Mouse (Mus musculus): ENCODE measurements around the gene Efna5. TPM values are rescaled to one million over a fixed set of nuclear protein-coding genes. Genes with fewer than 3 reads are reported as not detected.

The Efna5 gene
- polyA plus RNA-seq, 1 experiment from 2014 or later: 56.7 TPM

DNA sequence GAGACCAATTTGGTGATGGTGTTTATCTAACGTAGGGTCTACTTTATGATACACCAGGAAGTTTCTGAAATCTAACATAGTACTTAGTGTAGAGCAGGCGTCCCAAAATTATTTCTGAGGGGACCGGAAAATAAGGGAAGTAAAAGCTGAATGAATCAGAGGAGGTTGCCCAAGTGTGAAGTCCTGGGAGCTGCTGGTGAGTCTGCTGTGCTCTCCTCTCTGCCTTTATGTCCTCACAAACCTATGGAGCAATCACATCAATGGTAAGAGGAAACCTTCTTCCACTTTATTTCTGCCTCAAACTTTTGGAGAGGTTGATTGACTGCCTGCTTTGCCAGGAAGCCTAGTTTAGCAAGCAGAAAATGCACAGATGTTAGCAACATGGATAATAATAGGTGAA lies 257.9 kb downstream of the Efna5 start:
- H3K4me3 ChIP-seq (ENCODE audit: low read depth, low read length): no peak overlapping the region

DNA sequence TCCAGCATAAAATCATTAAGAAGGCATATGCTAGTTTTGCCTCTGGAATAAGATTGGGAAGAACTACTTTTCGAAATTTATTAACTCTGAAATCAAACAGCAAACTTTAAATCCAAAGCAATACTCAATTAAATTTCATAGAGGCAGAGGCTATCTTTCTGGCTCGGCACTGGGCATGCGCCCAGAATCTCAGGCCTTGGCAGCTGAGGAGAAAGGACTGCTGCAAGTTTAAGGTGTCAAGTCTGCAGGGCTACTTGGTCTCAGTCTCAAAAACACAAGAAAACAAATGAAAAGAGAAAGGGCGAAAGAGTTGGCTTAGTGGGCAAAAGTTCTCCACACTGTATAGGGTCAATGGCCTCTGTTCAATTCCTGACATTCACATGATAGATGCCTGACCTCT lies 258.6 kb downstream of the Efna5 start:
- Histone ChIP-seq H3K4me1 (replicated peaks; ENCODE audit: control insufficient read depth, insufficient read depth, low read length) (no peaks in the 10 kb centered on the region), H3K4me3 (ENCODE audit: low read depth, low read length) (no peak overlapping the region), H3K36me3 (ENCODE audit: control insufficient read depth, insufficient read depth, low read length) (no peaks in the 10 kb centered on the region), H3K9me3 (ENCODE audit: control insufficient read depth, low read length) (no peaks in the 10 kb centered on the region), H3K27ac (ENCODE audit: low read depth, low read length) (no peak overlapping the region), H3K9ac (ENCODE audit: low read depth, low read length) (no peak overlapping the region), H3K4me2 (replicated peaks; ENCODE audit: low read depth, low read length) (no peak overlapping the region), H3K27me3 (ENCODE audit: control insufficient read depth, insufficient read depth, low read length) (no peaks in the 10 kb centered on the region)
- DNase-seq (ENCODE audit: low spot score) (no peak), ATAC-seq (ENCODE audit: low FRiP score) (no peak)
- 85% methylated on average over 4 of the region's 4 CpGs for WGBS

More for the DNA sequence above, 257.9 kb downstream of the Efna5 start:
- no peak for DNase-seq (ENCODE audit: low spot score)
- H3K36me3 ChIP-seq (ENCODE audit: control insufficient read depth, insufficient read depth, low read length): no peaks in the 10 kb centered on the region
- H3K4me1 ChIP-seq (replicated peaks; ENCODE audit: control insufficient read depth, insufficient read depth, low read length): no peaks in the 10 kb centered on the region
- H3K9me3 ChIP-seq (ENCODE audit: control insufficient read depth, low read length): no peaks in the 10 kb centered on the region
- no peak overlapping the region for H3K4me2 ChIP-seq (replicated peaks; ENCODE audit: low read depth, low read length)
- no peak overlapping the region for H3K27ac ChIP-seq (ENCODE audit: low read depth, low read length)
- ATAC-seq (ENCODE audit: low FRiP score): no peak
- WGBS: 87% methylated on average over 3 of the region's 3 CpGs
- H3K9ac ChIP-seq (ENCODE audit: low read depth, low read length): no peak overlapping the region
- H3K27me3 ChIP-seq (ENCODE audit: control insufficient read depth, insufficient read depth, low read length): no peaks in the 10 kb centered on the region

DNA sequence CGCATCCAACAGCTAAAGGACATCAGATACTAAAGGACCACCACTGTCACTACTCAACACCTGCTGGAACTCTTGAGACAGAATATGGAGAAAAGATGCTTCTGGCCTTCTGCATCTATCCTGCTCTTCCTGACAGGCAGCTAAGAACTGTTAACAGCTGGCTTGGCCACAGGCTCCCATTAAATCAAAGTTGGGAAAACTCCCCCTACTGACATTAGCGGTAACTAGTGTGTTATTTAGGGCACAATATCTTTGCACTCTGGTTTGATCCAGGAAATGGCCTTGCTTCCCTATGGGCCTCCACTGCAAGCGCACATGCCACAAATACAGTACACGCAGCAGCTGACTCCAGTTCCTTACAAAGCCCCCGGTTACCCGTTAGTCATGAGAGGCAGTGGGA lies 266.0 kb downstream of the Efna5 start:
- 72% methylated on average over 6 of the region's 6 CpGs for WGBS
- Histone ChIP-seq H3K27me3 (ENCODE audit: control insufficient read depth, insufficient read depth, low read length) (no peaks in the 10 kb centered on the region), H3K4me3 (ENCODE audit: low read depth, low read length) (no peak overlapping the region), H3K9ac (ENCODE audit: low read depth, low read length) (no peak overlapping the region), H3K9me3 (ENCODE audit: control insufficient read depth, low read length) (no peaks in the 10 kb centered on the region), H3K4me1 (replicated peaks; ENCODE audit: control insufficient read depth, insufficient read depth, low read length) (no peaks in the 10 kb centered on the region), H3K27ac (ENCODE audit: low read depth, low read length) (no peak overlapping the region), H3K36me3 (ENCODE audit: control insufficient read depth, insufficient read depth, low read length) (no peaks in the 10 kb centered on the region), H3K4me2 (replicated peaks; ENCODE audit: low read depth, low read length) (no peak overlapping the region)
- ATAC-seq (ENCODE audit: low FRiP score): no peak
- DNase-seq (ENCODE audit: low spot score): no peak

DNA sequence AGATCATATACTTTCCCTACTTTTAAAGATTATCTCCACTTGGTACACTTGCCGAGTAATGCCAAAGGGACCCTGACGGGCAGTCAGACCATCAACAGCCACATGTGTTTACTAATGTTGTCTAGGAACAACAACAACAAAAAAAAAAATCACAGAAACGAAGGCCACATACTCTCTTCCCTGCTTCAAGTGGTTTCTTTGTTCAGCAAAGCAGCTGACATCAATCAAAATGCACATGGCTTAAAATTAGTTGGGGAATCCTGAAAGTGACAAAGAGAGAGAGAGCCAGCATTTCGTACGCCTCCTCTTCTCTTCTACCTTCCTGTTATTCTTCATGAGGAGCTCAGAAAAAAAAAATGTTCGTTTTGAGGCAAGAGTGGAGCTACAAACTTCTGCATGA lies 266.4 kb downstream of the Efna5 start:
- DNase-seq (ENCODE audit: low spot score) (no peak), ATAC-seq (ENCODE audit: low FRiP score) (no peak)
- Histone ChIP-seq H3K4me1 (replicated peaks; ENCODE audit: control insufficient read depth, insufficient read depth, low read length) (no peaks in the 10 kb centered on the region), H3K9ac (ENCODE audit: low read depth, low read length) (no peak overlapping the region), H3K4me3 (ENCODE audit: low read depth, low read length) (no peak overlapping the region), H3K27ac (ENCODE audit: low read depth, low read length) (no peak overlapping the region), H3K4me2 (replicated peaks; ENCODE audit: low read depth, low read length) (no peak overlapping the region), H3K9me3 (ENCODE audit: control insufficient read depth, low read length) (no peaks in the 10 kb centered on the region), H3K27me3 (ENCODE audit: control insufficient read depth, insufficient read depth, low read length) (no peaks in the 10 kb centered on the region), H3K36me3 (ENCODE audit: control insufficient read depth, insufficient read depth, low read length) (no peaks in the 10 kb centered on the region)
- WGBS: 50% methylated on average over 6 of the region's 6 CpGs

DNA sequence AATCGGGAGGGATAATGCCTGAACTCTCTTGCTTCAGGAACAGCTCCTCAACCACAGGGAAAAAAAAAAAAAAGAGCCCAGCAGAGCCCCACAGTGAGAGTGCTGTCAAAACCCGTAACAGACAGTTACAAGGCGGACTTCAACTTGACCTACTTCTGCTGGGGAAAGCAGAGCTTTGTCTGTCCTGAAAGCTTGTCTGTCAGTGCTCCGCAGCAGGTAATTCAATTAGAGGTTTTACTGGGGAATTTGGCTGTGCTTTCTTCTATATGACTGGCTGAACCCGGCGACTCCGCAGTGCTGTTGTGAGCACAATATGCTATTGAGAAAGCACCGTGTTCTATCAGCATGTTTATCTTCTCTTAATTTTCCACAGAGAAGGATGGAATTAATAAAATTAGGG lies 266.9 kb downstream of the Efna5 start:
- Histone ChIP-seq H3K27me3 (ENCODE audit: control insufficient read depth, insufficient read depth, low read length) (no peaks in the 10 kb centered on the region), H3K4me1 (replicated peaks; ENCODE audit: control insufficient read depth, insufficient read depth, low read length) (no peaks in the 10 kb centered on the region), H3K9ac (ENCODE audit: low read depth, low read length) (no peak overlapping the region), H3K27ac (ENCODE audit: low read depth, low read length) (no peak overlapping the region), H3K4me3 (ENCODE audit: low read depth, low read length) (no peak overlapping the region), H3K4me2 (replicated peaks; ENCODE audit: low read depth, low read length) (no peak overlapping the region), H3K36me3 (ENCODE audit: control insufficient read depth, insufficient read depth, low read length) (no peaks in the 10 kb centered on the region), H3K9me3 (ENCODE audit: control insufficient read depth, low read length) (no peaks in the 10 kb centered on the region)
- ATAC-seq (ENCODE audit: low FRiP score) (no peak), DNase-seq (ENCODE audit: low spot score) (peak; percentile 38)
- WGBS: 38% methylated on average over 8 of the region's 8 CpGs

DNA sequence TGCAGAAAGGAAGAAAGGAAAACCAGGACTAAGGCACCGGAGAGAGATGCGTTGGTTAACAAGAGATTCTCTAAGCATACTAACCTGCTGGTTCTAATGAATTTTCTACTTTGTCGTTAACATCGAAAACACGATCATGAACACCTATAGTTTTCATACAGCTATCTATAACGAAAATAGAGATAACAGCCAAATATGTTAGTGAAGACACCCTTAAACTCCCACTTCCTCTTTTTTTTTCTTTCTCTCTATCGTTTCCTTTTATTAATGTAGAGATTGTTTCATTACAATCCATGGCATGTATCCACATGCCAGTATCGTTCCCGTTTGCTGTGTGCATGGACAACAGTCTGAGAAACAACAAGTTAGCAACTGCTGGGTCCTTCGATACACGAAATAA lies 267.9 kb downstream of the Efna5 start:
- H3K36me3 ChIP-seq (ENCODE audit: control insufficient read depth, insufficient read depth, low read length): no peaks in the 10 kb centered on the region
- no peaks in the 10 kb centered on the region for H3K9me3 ChIP-seq (ENCODE audit: control insufficient read depth, low read length)
- no peaks in the 10 kb centered on the region for H3K27me3 ChIP-seq (ENCODE audit: control insufficient read depth, insufficient read depth, low read length)
- ATAC-seq (ENCODE audit: low FRiP score) (no peak), DNase-seq (ENCODE audit: low spot score) (no peak)
- no peak overlapping the region for H3K9ac ChIP-seq (ENCODE audit: low read depth, low read length)
- WGBS: 94% methylated on average over 11 of the region's 11 CpGs
- H3K27ac ChIP-seq (ENCODE audit: low read depth, low read length): no peak overlapping the region
- peaks cover 1% of the 10 kb centered on the region; the same call in 1 of the 2 replicates for H3K4me1 ChIP-seq (replicated peaks; ENCODE audit: control insufficient read depth, insufficient read depth, low read length)
- no peak overlapping the region for H3K4me2 ChIP-seq (replicated peaks; ENCODE audit: low read depth, low read length)
- H3K4me3 ChIP-seq (ENCODE audit: low read depth, low read length): no peak overlapping the region

DNA sequence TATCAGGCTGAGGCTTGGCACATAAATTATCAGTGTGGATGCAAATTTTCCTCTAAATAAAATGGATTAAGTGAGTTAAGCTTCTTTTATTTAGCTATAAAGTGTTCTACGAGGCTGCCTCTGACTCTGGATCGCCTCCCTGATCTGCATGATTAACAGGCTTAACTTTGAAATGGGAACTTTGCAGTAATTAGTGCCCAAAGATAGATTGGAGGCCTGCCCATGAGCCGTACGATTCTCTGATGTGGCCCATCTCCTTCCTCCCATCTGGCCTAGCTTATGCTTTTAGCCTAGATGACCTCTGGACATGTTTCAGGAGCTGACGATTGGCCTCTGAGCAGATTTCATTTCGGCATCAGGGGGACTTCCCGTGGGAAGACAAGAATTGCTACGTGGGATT lies 273.0 kb downstream of the Efna5 start:
- no peaks in the 10 kb centered on the region for H3K9me3 ChIP-seq (ENCODE audit: control insufficient read depth, low read length)
- H3K27ac ChIP-seq (ENCODE audit: low read depth, low read length): no peak overlapping the region
- H3K4me1 ChIP-seq (replicated peaks; ENCODE audit: control insufficient read depth, insufficient read depth, low read length): peaks cover 2% of the 10 kb centered on the region; the same call in 1 of the 2 replicates
- H3K4me2 ChIP-seq (replicated peaks; ENCODE audit: low read depth, low read length): no peak overlapping the region
- no peaks in the 10 kb centered on the region for H3K36me3 ChIP-seq (ENCODE audit: control insufficient read depth, insufficient read depth, low read length)
- DNase-seq (ENCODE audit: low spot score): no peak
- no peaks in the 10 kb centered on the region for H3K27me3 ChIP-seq (ENCODE audit: control insufficient read depth, insufficient read depth, low read length)
- no peak overlapping the region for H3K4me3 ChIP-seq (ENCODE audit: low read depth, low read length)
- no peak overlapping the region for H3K9ac ChIP-seq (ENCODE audit: low read depth, low read length)
- WGBS: 60% methylated on average over 8 of the region's 8 CpGs
- ATAC-seq (ENCODE audit: low FRiP score): no peak

DNA sequence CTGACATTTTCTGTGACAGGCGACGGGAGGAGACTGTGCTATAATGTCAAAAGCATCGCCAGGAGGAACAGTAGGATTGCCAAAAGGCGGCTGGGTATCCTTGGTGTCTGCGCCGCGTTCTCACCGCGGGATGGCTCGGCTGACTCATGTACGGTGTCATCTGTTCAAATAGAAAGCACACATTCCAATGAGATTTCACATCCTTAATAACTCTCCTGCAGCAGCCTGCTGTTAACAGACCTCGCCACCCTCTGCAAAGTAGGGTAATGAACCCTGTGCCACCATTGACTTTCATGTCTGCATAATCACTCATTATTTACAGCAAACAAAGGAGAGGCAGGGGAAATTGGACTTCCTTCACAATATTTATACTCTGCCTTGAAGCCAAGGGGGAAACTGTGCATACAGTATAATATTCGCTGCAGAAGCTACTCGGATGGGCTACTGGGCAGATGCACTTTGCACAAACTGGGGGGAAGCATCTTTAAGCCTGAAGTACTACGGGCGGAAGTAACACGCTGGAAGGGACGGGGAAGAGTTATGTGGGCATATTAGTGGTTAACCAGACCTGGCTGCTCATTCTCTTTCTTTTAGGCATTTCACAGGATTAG lies 273.7 kb downstream of the Efna5 start:
- no peak overlapping the region for H3K9ac ChIP-seq (ENCODE audit: low read depth, low read length)
- DNase-seq (ENCODE audit: low spot score) (no peak), ATAC-seq (ENCODE audit: low FRiP score) (peak; percentile 79)
- H3K4me2 ChIP-seq (replicated peaks; ENCODE audit: low read depth, low read length): no peak overlapping the region
- no peaks in the 10 kb centered on the region for H3K9me3 ChIP-seq (ENCODE audit: control insufficient read depth, low read length)
- no peaks in the 10 kb centered on the region for H3K27me3 ChIP-seq (ENCODE audit: control insufficient read depth, insufficient read depth, low read length)
- H3K27ac ChIP-seq (ENCODE audit: low read depth, low read length): no peak overlapping the region
- no peaks in the 10 kb centered on the region for H3K36me3 ChIP-seq (ENCODE audit: control insufficient read depth, insufficient read depth, low read length)
- peaks cover 2% of the 10 kb centered on the region; the same call in 1 of the 2 replicates for H3K4me1 ChIP-seq (replicated peaks; ENCODE audit: control insufficient read depth, insufficient read depth, low read length)
- no peak overlapping the region for H3K4me3 ChIP-seq (ENCODE audit: low read depth, low read length)
- WGBS: 80% methylated on average over 18 of the region's 18 CpGs

DNA sequence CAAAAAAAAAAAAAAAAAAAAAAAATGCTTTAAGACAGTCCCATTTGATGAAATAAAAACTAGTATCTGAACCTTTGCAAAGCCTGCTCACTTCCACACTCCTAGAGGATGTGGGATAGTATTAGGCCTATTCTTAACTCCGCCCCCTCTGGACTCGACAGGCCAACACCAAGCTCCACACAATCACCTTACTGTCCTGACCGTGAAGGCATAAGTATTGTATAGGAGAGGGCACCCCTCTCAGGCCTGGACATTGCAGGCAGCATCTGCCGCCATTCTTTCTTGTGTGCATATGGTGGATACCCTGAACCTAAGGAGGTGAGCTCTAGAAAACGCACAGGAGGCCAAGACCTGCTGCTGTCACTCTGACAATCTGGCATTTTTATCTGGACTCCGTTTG lies 274.4 kb downstream of the Efna5 start:
- Histone ChIP-seq H3K27me3 (ENCODE audit: control insufficient read depth, insufficient read depth, low read length) (no peaks in the 10 kb centered on the region), H3K4me3 (ENCODE audit: low read depth, low read length) (no peak overlapping the region), H3K4me2 (replicated peaks; ENCODE audit: low read depth, low read length) (no peak overlapping the region), H3K9me3 (ENCODE audit: control insufficient read depth, low read length) (no peaks in the 10 kb centered on the region), H3K36me3 (ENCODE audit: control insufficient read depth, insufficient read depth, low read length) (no peaks in the 10 kb centered on the region), H3K4me1 (replicated peaks; ENCODE audit: control insufficient read depth, insufficient read depth, low read length) (peaks cover 2% of the 10 kb centered on the region; the same call in 1 of the 2 replicates), H3K9ac (ENCODE audit: low read depth, low read length) (no peak overlapping the region), H3K27ac (ENCODE audit: low read depth, low read length) (no peak overlapping the region)
- 84% methylated on average over 6 of the region's 6 CpGs for WGBS
- ATAC-seq (ENCODE audit: low FRiP score) (no peak), DNase-seq (ENCODE audit: low spot score) (no peak)

Data from hindbrain, embryonic 11.5 days (tissue).